Mouse (Mus musculus): ENCODE measurements around the gene Glod4. TPM values are rescaled to one million over a fixed set of nuclear protein-coding genes. Genes with fewer than 3 reads are reported as not detected.

The Glod4 gene
- polyA plus RNA-seq, 1 experiment from 2014 or later = 152 TPM

DNA sequence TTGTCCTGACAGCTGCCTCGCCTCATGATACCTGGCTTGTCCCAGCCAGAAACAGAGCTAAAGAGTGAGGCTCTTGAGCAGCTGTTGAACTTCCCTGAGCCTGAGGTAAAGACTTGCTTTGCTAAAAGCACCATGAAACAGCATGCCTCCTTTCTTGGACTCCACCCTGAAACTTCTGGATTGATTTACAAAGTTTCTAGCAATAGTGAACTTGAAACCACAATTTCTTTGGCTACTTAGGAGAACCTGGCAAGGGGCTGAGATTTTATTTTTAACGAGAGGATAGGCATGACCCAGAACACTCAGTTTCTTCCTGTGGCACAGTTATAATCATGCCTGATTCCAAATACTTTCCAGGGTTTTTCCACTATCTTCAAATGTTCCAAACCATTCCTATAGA is 121.0 kb downstream of the Glod4 start:
- Histone ChIP-seq H3K4me1 (ENCODE audit: control insufficient read depth, insufficient read depth, low read length) (no peaks in the 10 kb centered on the region; the same call in 1 of the 2 replicates), H3K9ac (replicated peaks; ENCODE audit: low read length) (no peak overlapping the region), H3K9me3 (replicated peaks; ENCODE audit: control insufficient read depth, low read length) (no peaks in the 10 kb centered on the region), H3K4me3 (ENCODE audit: low read depth, low read length) (no peak overlapping the region), H3K36me3 (replicated peaks; ENCODE audit: control insufficient read depth, insufficient read depth, low read depth, low read length) (no peaks in the 10 kb centered on the region), H3K27ac (replicated peaks; ENCODE audit: low read depth, low read length) (no peak overlapping the region), H3K4me2 (ENCODE audit: low read depth, low read length) (no peak overlapping the region), H3K27me3 (ENCODE audit: control insufficient read depth, insufficient read depth, low read length) (no peaks in the 10 kb centered on the region)
- WGBS = 79% methylated on average over 2 of the region's 2 CpGs
- DNase-seq (ENCODE audit: low spot score) = no peak
- ATAC-seq (replicated peaks; ENCODE audit: insufficient number of reproducible peaks, low FRiP score, low TSS enrichment, low read depth) = no peak

DNA sequence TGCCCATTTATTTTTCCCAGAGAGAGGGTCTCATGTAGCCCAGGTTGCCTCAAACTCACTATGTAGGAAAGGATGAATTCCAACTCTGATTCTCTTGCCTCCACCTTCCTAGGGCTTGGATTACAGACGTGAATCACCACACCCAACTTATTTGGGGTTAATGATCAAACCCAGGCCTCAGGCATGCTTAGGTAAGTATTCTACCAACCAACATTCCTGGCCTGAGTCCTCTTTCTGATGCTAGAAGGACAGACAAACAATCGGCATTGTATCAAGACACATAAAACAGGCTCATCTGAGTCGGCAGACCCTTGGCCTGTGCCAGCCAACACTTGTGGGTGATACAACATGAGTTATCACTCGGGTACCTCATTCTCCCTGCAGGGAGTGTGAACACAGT is 122.4 kb downstream of the Glod4 start:
- Histone ChIP-seq H3K4me1 (ENCODE audit: control insufficient read depth, insufficient read depth, low read length) (no peaks in the 10 kb centered on the region; the same call in 1 of the 2 replicates), H3K36me3 (replicated peaks; ENCODE audit: control insufficient read depth, insufficient read depth, low read depth, low read length) (no peaks in the 10 kb centered on the region), H3K9me3 (replicated peaks; ENCODE audit: control insufficient read depth, low read length) (no peaks in the 10 kb centered on the region), H3K4me2 (ENCODE audit: low read depth, low read length) (no peak overlapping the region), H3K4me3 (ENCODE audit: low read depth, low read length) (no peak overlapping the region), H3K27ac (replicated peaks; ENCODE audit: low read depth, low read length) (no peak overlapping the region), H3K27me3 (ENCODE audit: control insufficient read depth, insufficient read depth, low read length) (no peaks in the 10 kb centered on the region), H3K9ac (replicated peaks; ENCODE audit: low read length) (no peak overlapping the region)
- DNase-seq (ENCODE audit: low spot score) = no peak
- no peak for ATAC-seq (replicated peaks; ENCODE audit: insufficient number of reproducible peaks, low FRiP score, low TSS enrichment, low read depth)
- 73% methylated on average over 4 of the region's 4 CpGs for WGBS

GRCm38 (mm10) chr11:76120407-76120901 is 123.1 kb downstream of the Glod4 start:
- Histone ChIP-seq H3K4me2 (ENCODE audit: low read depth, low read length) (no peak overlapping the region), H3K4me1 (ENCODE audit: control insufficient read depth, insufficient read depth, low read length) (no peaks in the 10 kb centered on the region; the same call in 1 of the 2 replicates), H3K36me3 (replicated peaks; ENCODE audit: control insufficient read depth, insufficient read depth, low read depth, low read length) (no peaks in the 10 kb centered on the region), H3K9me3 (replicated peaks; ENCODE audit: control insufficient read depth, low read length) (no peaks in the 10 kb centered on the region), H3K9ac (replicated peaks; ENCODE audit: low read length) (no peak overlapping the region), H3K27ac (replicated peaks; ENCODE audit: low read depth, low read length) (no peak overlapping the region), H3K27me3 (ENCODE audit: control insufficient read depth, insufficient read depth, low read length) (no peaks in the 10 kb centered on the region), H3K4me3 (ENCODE audit: low read depth, low read length) (no peak overlapping the region)
- DNase-seq (ENCODE audit: low spot score) = peak; percentile 48
- WGBS = 36% methylated on average over 10 of the region's 10 CpGs
- ATAC-seq (replicated peaks; ENCODE audit: insufficient number of reproducible peaks, low FRiP score, low TSS enrichment, low read depth) = no peak; the same call in 1 of the 2 replicates

- H3K9me3 ChIP-seq (replicated peaks; ENCODE audit: control insufficient read depth, low read length) = no peaks in the 10 kb centered on the region
- H3K27ac ChIP-seq (replicated peaks; ENCODE audit: low read depth, low read length) = no peak overlapping the region
- no peak for DNase-seq (ENCODE audit: low spot score)
- 0 out of 2 replicates have a peak, but pooled peaks cover 2% of the 10 kb centered on the region for H3K4me1 ChIP-seq (ENCODE audit: control insufficient read depth, insufficient read depth, low read length)
- no peaks in the 10 kb centered on the region for H3K27me3 ChIP-seq (ENCODE audit: control insufficient read depth, insufficient read depth, low read length)
- ATAC-seq (replicated peaks; ENCODE audit: insufficient number of reproducible peaks, low FRiP score, low TSS enrichment, low read depth) = no peak
- no peak overlapping the region for H3K4me3 ChIP-seq (ENCODE audit: low read depth, low read length)
- H3K4me2 ChIP-seq (ENCODE audit: low read depth, low read length) = no peak overlapping the region
- 91% methylated on average over 3 of the region's 3 CpGs for WGBS
- no peak overlapping the region for H3K9ac ChIP-seq (replicated peaks; ENCODE audit: low read length)
- H3K36me3 ChIP-seq (replicated peaks; ENCODE audit: control insufficient read depth, insufficient read depth, low read depth, low read length) = no peaks in the 10 kb centered on the region; the same call in 1 of the 2 replicates
Observed at GRCm38 (mm10) chr11:76110416-76110815, 133.1 kb downstream of the Glod4 start.

DNA sequence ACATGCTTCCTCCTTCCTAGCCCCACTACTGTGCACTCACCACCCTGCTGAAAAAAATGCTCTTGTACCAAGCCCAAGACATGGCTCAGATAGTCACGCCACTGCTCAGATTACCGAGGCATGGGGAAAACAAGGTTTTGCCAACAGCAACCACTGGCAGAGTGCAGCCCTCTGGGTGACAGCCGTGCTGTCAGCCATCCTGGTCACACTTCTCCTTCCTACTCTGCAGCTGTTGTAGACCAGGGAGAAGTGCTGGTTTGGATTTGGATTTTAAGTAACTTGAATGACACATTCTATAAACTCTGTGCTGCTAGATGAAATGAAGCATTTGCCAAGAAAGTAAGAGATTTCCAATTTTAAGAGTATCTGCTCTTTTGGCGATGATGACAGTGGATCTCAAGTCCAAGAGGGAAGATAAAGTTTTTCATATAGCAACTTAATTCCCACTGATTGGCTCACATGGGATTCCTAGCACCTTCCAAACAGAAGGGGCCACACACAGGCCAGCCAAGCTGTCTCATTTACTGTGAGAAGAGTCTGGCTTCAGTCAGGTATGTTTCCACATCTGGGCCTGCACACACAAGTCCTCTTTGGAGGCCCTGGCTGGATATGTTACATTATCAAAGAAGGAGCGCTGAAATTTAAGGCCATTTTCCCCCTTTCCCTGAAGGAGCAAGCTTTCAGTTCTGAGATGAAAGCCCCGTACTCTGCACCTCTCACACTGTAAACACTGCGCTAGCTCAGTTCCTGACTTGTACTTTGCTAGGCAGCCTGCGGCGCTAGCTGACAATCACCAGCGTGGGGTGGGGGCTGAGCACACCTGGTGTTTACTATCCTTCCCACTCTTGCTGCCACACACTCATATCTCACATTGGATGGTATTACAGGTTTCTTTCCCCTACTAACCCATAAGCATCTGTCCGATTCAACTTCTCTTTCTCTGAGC is 136.7 kb downstream of the Glod4 start:
- no peaks in the 10 kb centered on the region for H3K9me3 ChIP-seq (replicated peaks; ENCODE audit: control insufficient read depth, low read length)
- H3K4me2 ChIP-seq (ENCODE audit: low read depth, low read length) = no peak overlapping the region
- no peaks in the 10 kb centered on the region; the same call in 1 of the 2 replicates for H3K36me3 ChIP-seq (replicated peaks; ENCODE audit: control insufficient read depth, insufficient read depth, low read depth, low read length)
- 0 out of 2 replicates have a peak, but pooled peaks cover 2% of the 10 kb centered on the region for H3K4me1 ChIP-seq (ENCODE audit: control insufficient read depth, insufficient read depth, low read length)
- WGBS = 77% methylated on average over 11 of the region's 11 CpGs
- no peak overlapping the region for H3K4me3 ChIP-seq (ENCODE audit: low read depth, low read length)
- 0 out of 2 replicates have a peak overlapping the region, but pooled peaks have one; percentile 52 for H3K27ac ChIP-seq (replicated peaks; ENCODE audit: low read depth, low read length)
- H3K27me3 ChIP-seq (ENCODE audit: control insufficient read depth, insufficient read depth, low read length) = no peaks in the 10 kb centered on the region
- peak; percentile 27 for DNase-seq (ENCODE audit: low spot score)
- no peak overlapping the region for H3K9ac ChIP-seq (replicated peaks; ENCODE audit: low read length)
- peak; percentile 56 for ATAC-seq (replicated peaks; ENCODE audit: insufficient number of reproducible peaks, low FRiP score, low TSS enrichment, low read depth)

GRCm38 (mm10) chr11:76101154-76101553 is 142.4 kb downstream of the Glod4 start:
- H3K4me3 ChIP-seq (ENCODE audit: low read depth, low read length) = no peak overlapping the region

GRCm38 (mm10) chr11:76099193-76099975 is 144.1 kb downstream of the Glod4 start:
- Histone ChIP-seq H3K9ac (replicated peaks; ENCODE audit: low read length) (no peak overlapping the region), H3K9me3 (replicated peaks; ENCODE audit: control insufficient read depth, low read length) (no peaks in the 10 kb centered on the region), H3K4me2 (ENCODE audit: low read depth, low read length) (no peak overlapping the region), H3K4me3 (ENCODE audit: low read depth, low read length) (no peak overlapping the region), H3K4me1 (ENCODE audit: control insufficient read depth, insufficient read depth, low read length) (no peaks in the 10 kb centered on the region), H3K27me3 (ENCODE audit: control insufficient read depth, insufficient read depth, low read length) (no peaks in the 10 kb centered on the region), H3K27ac (replicated peaks; ENCODE audit: low read depth, low read length) (no peak overlapping the region), H3K36me3 (replicated peaks; ENCODE audit: control insufficient read depth, insufficient read depth, low read depth, low read length) (no peaks in the 10 kb centered on the region)
- 54% methylated on average over 4 of the region's 4 CpGs for WGBS
- no peak for ATAC-seq (replicated peaks; ENCODE audit: insufficient number of reproducible peaks, low FRiP score, low TSS enrichment, low read depth)
- peak; percentile 37 for DNase-seq (ENCODE audit: low spot score)

More at GRCm38 (mm10) chr11:76101154-76101553, 142.4 kb downstream of the Glod4 start:
- Histone ChIP-seq H3K4me1 (ENCODE audit: control insufficient read depth, insufficient read depth, low read length) (no peaks in the 10 kb centered on the region), H3K27me3 (ENCODE audit: control insufficient read depth, insufficient read depth, low read length) (no peaks in the 10 kb centered on the region), H3K27ac (replicated peaks; ENCODE audit: low read depth, low read length) (no peak overlapping the region), H3K9ac (replicated peaks; ENCODE audit: low read length) (no peak overlapping the region), H3K4me2 (ENCODE audit: low read depth, low read length) (no peak overlapping the region), H3K36me3 (replicated peaks; ENCODE audit: control insufficient read depth, insufficient read depth, low read depth, low read length) (no peaks in the 10 kb centered on the region), H3K9me3 (replicated peaks; ENCODE audit: control insufficient read depth, low read length) (no peaks in the 10 kb centered on the region)
- DNase-seq (ENCODE audit: low spot score) (no peak), ATAC-seq (replicated peaks; ENCODE audit: insufficient number of reproducible peaks, low FRiP score, low TSS enrichment, low read depth) (no peak)
